Mouse (Mus musculus) testis, adult 2 months (tissue): ENCODE measurements around the gene Sgta. TPM values are rescaled to one million over a fixed set of nuclear protein-coding genes. Genes with fewer than 3 reads are reported as not detected.

Experiments
- H3K27ac ChIP-seq: fragments of 200-500 bp; 2 replicates; pipeline ENCODE4 v1.5.1; 2012; ENCODE audit warnings: low read depth, low read length; ENCODE audit not compliant: control insufficient read depth, insufficient read depth
- H3K27me3 ChIP-seq: fragments of 200-500 bp; 2 replicates; pipeline ENCODE4 v1.6.1; 2012; ENCODE audit warnings: mild to moderate bottlenecking, low read length, moderate library complexity; ENCODE audit not compliant: control insufficient read depth, insufficient read depth
- H3K36me3 ChIP-seq: fragments of 200-500 bp; 2 replicates; pipeline ENCODE4 v1.6.1; 2012; ENCODE audit warnings: mild to moderate bottlenecking, low read length; ENCODE audit not compliant: control insufficient read depth, insufficient read depth
- H3K4me1 ChIP-seq: fragments of 200-500 bp; 2 replicates; pipeline ENCODE4 v1.6.1; 2012; ENCODE audit warnings: low read length; ENCODE audit not compliant: control insufficient read depth, insufficient read depth
- H3K4me3 ChIP-seq: fragments of 200-500 bp; 2 replicates; pipeline ENCODE4 v1.5.1; 2012; ENCODE audit warnings: low read depth, mild to moderate bottlenecking, low read length, moderate library complexity, mixed read lengths; ENCODE audit not compliant: control insufficient read depth
- CTCF ChIP-seq: fragments of 200-500 bp; IDR thresholded peaks from 2 replicates; pipeline ENCODE4 v1.5.1; 2012; ENCODE audit warnings: low read depth, mild to moderate bottlenecking, inconsistent platforms, low read length, moderate library complexity; ENCODE audit not compliant: control insufficient read depth, insufficient read depth, insufficient replicate concordance
- POLR2A ChIP-seq: fragments of 200-500 bp; IDR thresholded peaks from 2 replicates; pipeline ENCODE4 v1.6.1; 2012; ENCODE audit warnings: low read depth, mild to moderate bottlenecking, inconsistent platforms, low read length, moderate library complexity; ENCODE audit not compliant: control insufficient read depth
- polyA plus RNA-seq: library from polyadenylated mRNA; depleted of rRNA; stranded (reverse); fragments of >200 nt; gene quantifications from 2 replicates; pipeline ENCODE4 v1.2.3, GENCODE M21; 2012

The Sgta gene
- polyA plus RNA-seq, 1 experiment, result 203 TPM

DNA sequence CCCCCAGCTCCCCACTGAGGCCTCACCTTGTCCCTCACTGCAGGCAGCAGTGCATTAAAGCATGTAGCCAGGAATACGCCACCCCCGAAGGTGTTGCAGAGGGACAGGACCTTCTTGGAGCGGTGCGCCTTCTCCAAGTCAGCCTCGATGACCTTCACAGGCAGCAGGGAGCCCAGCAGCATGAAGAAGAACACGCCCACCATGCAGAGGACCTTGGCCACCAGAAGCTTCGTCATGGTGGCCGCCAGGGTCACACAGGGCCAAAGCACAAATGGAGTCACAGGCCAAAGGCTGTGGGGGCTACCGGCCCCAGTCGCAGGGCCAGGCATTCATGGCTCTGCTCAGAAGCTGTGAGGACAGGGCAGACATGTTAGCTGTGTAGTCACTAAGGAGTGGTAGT is 26.4 kb downstream of the Sgta start:
- Histone ChIP-seq H3K4me1 (no peaks in the 10 kb centered on the region), H3K27ac (no peak overlapping the region), H3K4me3 (no peak overlapping the region), H3K36me3 (no peaks in the 10 kb centered on the region), H3K27me3 (no peaks in the 10 kb centered on the region)
- no peak for TF ChIP-seq POLR2A
- TF ChIP-seq CTCF, result no peak

GRCm38 (mm10) chr10:81029031-81029430 is 30.9 kb downstream of the Sgta start:
- TF ChIP-seq POLR2A (no peak), CTCF (no peak)
- no peaks in the 10 kb centered on the region for H3K27me3 ChIP-seq
- peaks cover 3% of the 10 kb centered on the region; the same call in 1 of the 2 replicates for H3K4me1 ChIP-seq
- H3K36me3 ChIP-seq, result no peaks in the 10 kb centered on the region
- no peak overlapping the region for H3K27ac ChIP-seq
- H3K4me3 ChIP-seq, result no peak overlapping the region

- H3K27ac ChIP-seq, result no peak overlapping the region
- no peaks in the 10 kb centered on the region for H3K36me3 ChIP-seq
- H3K4me1 ChIP-seq, result peaks cover 3% of the 10 kb centered on the region; the same call in 1 of the 2 replicates
- no peak overlapping the region for H3K4me3 ChIP-seq
- TF ChIP-seq POLR2A (no peak), CTCF (no peak)
- no peaks in the 10 kb centered on the region for H3K27me3 ChIP-seq
These were observed 31.8 kb downstream of the Sgta start for GRCm38 (mm10) chr10:81028219-81028618.

DNA sequence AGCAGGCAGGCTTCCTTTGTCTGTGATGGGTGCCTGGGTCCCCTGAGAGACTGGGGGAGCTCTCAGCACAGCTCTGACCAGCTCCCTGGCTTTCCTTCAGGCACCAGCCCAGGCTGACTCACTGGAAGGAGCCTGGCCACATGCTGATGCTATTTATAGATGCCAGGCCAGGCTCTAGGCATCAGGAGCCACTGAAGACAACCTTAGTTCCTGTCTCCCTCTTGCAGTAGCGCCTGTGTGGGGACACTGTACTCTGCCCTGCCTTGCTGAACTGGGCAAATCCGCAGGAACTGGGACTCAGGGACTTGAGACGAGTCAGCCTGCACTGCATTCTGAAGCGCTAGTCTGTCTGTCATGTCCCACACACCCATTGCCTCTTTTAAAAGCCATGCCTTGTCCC is 32.6 kb downstream of the Sgta start:
- Histone ChIP-seq H3K36me3 (no peaks in the 10 kb centered on the region), H3K4me1 (peaks cover 6% of the 10 kb centered on the region), H3K27ac (no peak overlapping the region), H3K4me3 (no peak overlapping the region), H3K27me3 (no peaks in the 10 kb centered on the region)
- no peak for TF ChIP-seq POLR2A
- no peak for TF ChIP-seq CTCF

GRCm38 (mm10) chr10:81026857-81027256 is 33.1 kb downstream of the Sgta start:
- peaks cover 10% of the 10 kb centered on the region for H3K4me1 ChIP-seq
- no peak overlapping the region for H3K27ac ChIP-seq
- no peaks in the 10 kb centered on the region for H3K27me3 ChIP-seq
- no peak for TF ChIP-seq POLR2A
- TF ChIP-seq CTCF, result no peak
- no peaks in the 10 kb centered on the region for H3K36me3 ChIP-seq
- H3K4me3 ChIP-seq, result no peak overlapping the region

DNA sequence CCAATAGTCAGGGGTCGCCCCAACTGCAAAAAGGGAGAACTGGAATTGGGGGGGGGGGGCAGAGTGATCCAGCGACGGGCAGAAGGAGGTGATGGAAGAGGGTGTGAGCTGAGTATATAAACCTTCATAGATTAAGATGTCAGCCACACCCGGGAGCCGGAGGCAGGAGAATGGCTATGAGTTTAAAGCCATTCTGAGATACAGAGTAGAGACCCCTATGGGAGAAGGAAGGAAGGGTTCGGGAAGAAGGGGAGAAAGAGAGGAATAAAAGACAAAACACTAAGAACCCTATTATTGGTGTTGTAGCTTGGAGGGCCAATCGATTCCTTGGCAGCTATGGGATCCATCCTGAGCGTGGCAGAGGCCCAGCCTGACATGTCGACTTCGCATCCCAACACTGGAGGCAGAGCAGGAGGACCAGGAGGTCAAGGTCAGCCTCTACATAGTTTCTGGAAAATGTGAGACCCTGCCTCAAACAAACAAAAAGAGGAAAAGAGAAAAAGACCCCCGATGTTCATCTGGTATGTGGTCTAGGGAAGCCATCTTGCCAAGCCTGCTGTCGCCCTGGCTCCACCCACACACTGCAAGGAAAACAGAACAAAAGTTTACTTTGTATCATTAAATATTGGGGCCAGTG is 34.2 kb downstream of the Sgta start, which contains the start of gene Diras1:
Gene Diras1, minus strand, starts transcription at position 24 of the 637 bp plus-strand sequence.
- H3K4me3 ChIP-seq, result no peak within 1 kb of the TSS
- no peak within 1 kb of the TSS for H3K27ac ChIP-seq
- TF ChIP-seq POLR2A (no peak), CTCF (no peak)
- H3K27me3 ChIP-seq, result no peaks in the 10 kb centered on the region
- no peaks in the 10 kb centered on the region for H3K36me3 ChIP-seq
- H3K4me1 ChIP-seq, result peaks cover 11% of the 10 kb centered on the region

DNA sequence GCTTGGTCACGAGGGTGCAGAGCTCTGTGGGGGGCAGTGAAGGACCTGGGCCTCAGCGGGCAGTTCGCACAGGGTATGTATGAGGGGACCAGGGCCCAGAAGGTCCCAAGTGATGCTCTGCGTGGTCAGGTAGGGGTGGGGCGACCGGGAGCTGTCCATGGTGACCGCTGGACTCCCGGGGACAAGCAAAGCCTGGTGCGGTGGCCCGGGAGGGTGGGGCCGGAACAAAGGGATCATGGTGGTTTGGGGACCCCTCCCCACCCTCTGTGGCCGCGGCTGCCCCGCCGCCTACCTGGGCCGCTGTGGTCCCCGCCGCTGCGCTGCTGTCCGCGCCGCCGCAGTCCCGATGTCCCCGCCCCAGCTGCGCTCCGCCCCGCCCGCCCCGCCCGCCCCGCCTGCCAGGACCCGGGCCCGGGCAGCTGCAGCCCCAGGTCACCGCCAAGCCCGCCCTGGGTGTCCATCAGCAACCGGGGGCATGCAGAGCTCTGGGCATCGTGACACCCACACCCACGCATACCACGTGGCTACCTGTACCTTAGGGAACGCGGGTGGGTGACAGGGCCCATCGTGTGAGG is 34.8 kb downstream of the Sgta start:
- Histone ChIP-seq H3K27me3 (no peaks in the 10 kb centered on the region), H3K36me3 (no peaks in the 10 kb centered on the region), H3K27ac (no peak overlapping the region), H3K4me3 (no peak overlapping the region), H3K4me1 (peaks cover 11% of the 10 kb centered on the region)
- no peak for TF ChIP-seq POLR2A
- no peak for TF ChIP-seq CTCF
